Mouse (Mus musculus): Measurements from ENCODE around the gene Grem2.

The Grem2 gene

GRCm38 (mm10) chr1:174921298-174921955 is at the start of gene Grem2:
TSS of gene Grem2 (minus strand) at chr1:174921819.
- no peak for DNase-seq (ENCODE audit: extremely low read depth, low read depth)

GRCm38 (mm10) chr1:174959837-174960236 is 38.2 kb upstream of the Grem2 start:
- DNase-seq (ENCODE audit: extremely low read depth, low read depth) = no peak

- DNase-seq (ENCODE audit: extremely low read depth, low read depth) = no peak
Observed at GRCm38 (mm10) chr1:174931003-174931619, 9.5 kb upstream of the Grem2 start.

- no peak for DNase-seq (ENCODE audit: extremely low read depth, low read depth)
Observed at GRCm38 (mm10) chr1:174929459-174930181, 8.0 kb upstream of the Grem2 start.

GRCm38 (mm10) chr1:174918949-174919348 is 2.7 kb downstream of the Grem2 start:
- no peak for DNase-seq (ENCODE audit: extremely low read depth, low read depth)

GRCm38 (mm10) chr1:174918236-174918870 is 3.3 kb downstream of the Grem2 start:
- no peak for DNase-seq (ENCODE audit: extremely low read depth, low read depth)

- no peak for DNase-seq (ENCODE audit: extremely low read depth, low read depth)
Observed at GRCm38 (mm10) chr1:174909834-174910233, 11.8 kb downstream of the Grem2 start.

GRCm38 (mm10) chr1:174908232-174908631 is 13.4 kb downstream of the Grem2 start:
- no peak for DNase-seq (ENCODE audit: extremely low read depth, low read depth)

GRCm38 (mm10) chr1:174907637-174908036 is 14.0 kb downstream of the Grem2 start:
- DNase-seq (ENCODE audit: extremely low read depth, low read depth) = no peak

GRCm38 (mm10) chr1:174902755-174903154 is 18.9 kb downstream of the Grem2 start:
- no peak for DNase-seq (ENCODE audit: extremely low read depth, low read depth)

GRCm38 (mm10) chr1:174892471-174892870 is 29.1 kb downstream of the Grem2 start:
- no peak for DNase-seq (ENCODE audit: extremely low read depth, low read depth)

- DNase-seq (ENCODE audit: extremely low read depth, low read depth) = no peak
Observed at GRCm38 (mm10) chr1:174888684-174889405, 32.8 kb downstream of the Grem2 start.

- no peak for DNase-seq (ENCODE audit: extremely low read depth, low read depth)
Observed at GRCm38 (mm10) chr1:174888073-174888472, 33.5 kb downstream of the Grem2 start.

- no peak for DNase-seq (ENCODE audit: extremely low read depth, low read depth)
Observed at GRCm38 (mm10) chr1:174882496-174882895, 39.1 kb downstream of the Grem2 start.

- no peak for DNase-seq (ENCODE audit: extremely low read depth, low read depth)
Observed at GRCm38 (mm10) chr1:174875173-174875572, 46.4 kb downstream of the Grem2 start.

- DNase-seq (ENCODE audit: extremely low read depth, low read depth) = no peak
Observed at GRCm38 (mm10) chr1:174860407-174861118, 61.1 kb downstream of the Grem2 start.

- DNase-seq (ENCODE audit: extremely low read depth, low read depth) = no peak
Observed at GRCm38 (mm10) chr1:174856188-174856587, 65.4 kb downstream of the Grem2 start.

GRCm38 (mm10) chr1:174844786-174845185 is 76.8 kb downstream of the Grem2 start:
- DNase-seq (ENCODE audit: extremely low read depth, low read depth) = no peak

GRCm38 (mm10) chr1:174836861-174837260 is 84.8 kb downstream of the Grem2 start:
- DNase-seq (ENCODE audit: extremely low read depth, low read depth) = no peak

- DNase-seq (ENCODE audit: extremely low read depth, low read depth) = no peak
Observed at GRCm38 (mm10) chr1:174826562-174826961, 95.1 kb downstream of the Grem2 start.

GRCm38 (mm10) chr1:174811846-174812245 is 109.8 kb downstream of the Grem2 start:
- DNase-seq (ENCODE audit: extremely low read depth, low read depth) = no peak

Data from MEL-GATA-1-ER (cell line).